18 mouse cellular contexts compared by ENCODE assay signal in genomic region chr15:83515018-83515417, GRCm38 (mm10). TPM values are rescaled to one million over a fixed set of nuclear protein-coding genes. Genes with fewer than 3 reads are reported as not detected.
DNase-seq lines count a peak whose midpoint lies in the region.
"Had no signal": no experiment of that assay in that cellular context is flagged by ENCODE, and none has a peak within 500 bp of the region (broad histone marks: within the 10 kb centered on the region; RNA-seq: fewer than 3 reads in every experiment).

No protein-coding gene starts in this region.

- peak; percentile 63 for DNase-seq in cerebellum, postnatal 10 days
- DNase-seq in cerebellum, adult 9-11 months, result no peak
- peak; percentile 24 to 25 for DNase-seq in layer of hippocampus, adult 18-20 months (ENCODE audit: low spot score in 2 of 2)
- DNase-seq in layer of hippocampus, postnatal 10 days (ENCODE audit: low spot score in 2 of 2), result no peak
- peak; percentile 73 to 80 for DNase-seq in right cerebral cortex, postnatal 10 days (ENCODE audit: low spot score in 2 of 2)
- no peak for DNase-seq in right cerebral cortex, postnatal 36 days (ENCODE audit: low spot score in 2 of 2)
- DNase-seq in telencephalon, adult 2 months (ENCODE audit: low read depth, low spot score), result peak; percentile 35
- DNase-seq in heart, adult 9 months (ENCODE audit: low spot score in 2 of 2), result no peak
- DNase-seq: adrenal gland, postnatal 10 days; B cell, adult 2 months; cerebellum, adult 8-10 months; embryo, embryonic 11 days; gastrocnemius, postnatal 10 days; heart, adult 18-20 months; heart, postnatal 14 days had no signal

RNA-seq across cellular contexts. Expression of gene Ttll1, which starts 4.3 kb away (rescaled TPM):
- total RNA-seq in layer of hippocampus, adult 18-20 months (2021), result 10 to 100 TPM; 36.0 to 38.5 TPM
- 10 to 100 TPM; 49.4 to 53.1 TPM for total RNA-seq in layer of hippocampus, postnatal 10 days (2021)

RNA-seq across cellular contexts. Expression of gene Bik, which starts 11.6 kb away (rescaled TPM):
- total RNA-seq in layer of hippocampus, adult 18-20 months (2021), result under 1 TPM; 0.43 to 0.47 TPM
- total RNA-seq in layer of hippocampus, postnatal 10 days (2021), result not detected
- total RNA-seq: common myeloid progenitor, adult 5-6 weeks; G1E; hematopoietic stem cell, adult 5-6 weeks had no signal

RNA-seq across cellular contexts. Expression of gene Tspo, which starts 48.4 kb away (rescaled TPM):
- total RNA-seq in layer of hippocampus, adult 18-20 months (2021), result 1 to 10 TPM; 6.7 to 8.5 TPM
- total RNA-seq in layer of hippocampus, postnatal 10 days (2021), result 1 to 10 TPM; 2.4 to 2.9 TPM

RNA-seq across cellular contexts. Expression of gene Mcat, which starts 48.6 kb away (rescaled TPM):
- total RNA-seq in layer of hippocampus, adult 18-20 months (2021), result 10 to 100 TPM; 21.8 to 29.3 TPM
- 10 to 100 TPM; 26.8 to 31.7 TPM for total RNA-seq in layer of hippocampus, postnatal 10 days (2021)

RNA-seq across cellular contexts. Expression of gene Pacsin2, which starts 50.6 kb away (rescaled TPM):
- total RNA-seq in layer of hippocampus, adult 18-20 months (2021), result 100 to 1,000 TPM; 101 to 106 TPM
- 10 to 100 TPM; 38.3 to 49.7 TPM for total RNA-seq in layer of hippocampus, postnatal 10 days (2021)

Comparison
In these comparisons a context has a peak if more than half of its experiments do, and no peak if none do; other contexts are left out.
1. DNase-seq: peak in cerebellum, postnatal 10 days (2 of 2), layer of hippocampus, adult 18-20 months (2 of 2), right cerebral cortex, postnatal 10 days (2 of 2) and telencephalon, adult 2 months (single experiment); none in cerebellum, adult 9-11 months (single experiment), layer of hippocampus, postnatal 10 days (0 of 2), right cerebral cortex, postnatal 36 days (0 of 2) and heart, adult 9 months (0 of 2).